Mouse (Mus musculus) liver, adult 2 months (tissue): Measurements from ENCODE around the gene Rpl34.

ENCODE experiments used
- CTCF ChIP-seq: fragments of 200-500 bp; IDR thresholded peaks from 2 replicates; pipeline ENCODE4 v1.5.1; 2011; ENCODE audit warnings: low read depth, low read length, control low read depth
- POLR2A ChIP-seq: fragments of 200-500 bp; IDR thresholded peaks from 2 replicates; pipeline ENCODE4 v1.6.1; 2011; ENCODE audit warnings: low read length, control low read depth; ENCODE audit not compliant: insufficient read depth; ENCODE audit errors: extremely low read depth

DNA sequence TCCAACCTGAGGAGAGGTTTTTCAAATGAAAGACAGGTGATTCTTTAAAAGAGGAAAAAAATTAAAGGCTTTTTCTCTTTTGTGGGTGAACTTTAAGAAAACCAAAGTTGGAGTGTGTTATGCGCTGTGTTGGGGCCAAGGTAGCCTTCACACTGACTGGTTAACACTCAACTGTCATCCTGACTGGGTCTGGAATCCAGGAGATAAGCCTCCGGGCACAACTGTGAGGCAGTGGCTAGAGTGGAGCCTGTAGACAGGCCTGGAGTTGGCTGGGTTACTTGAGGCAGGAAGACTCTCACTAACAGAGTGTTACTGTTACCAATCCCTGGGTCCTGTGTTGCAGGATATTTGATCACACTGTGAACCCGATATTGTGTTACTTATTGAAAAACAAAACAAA is 38.0 kb upstream of the Rpl34 start:
- no peak for TF ChIP-seq CTCF
- no peak for TF ChIP-seq POLR2A
